Mouse (Mus musculus) small intestine, adult 10 weeks (tissue): ENCODE data around the gene Olfr139. TPM values are rescaled to one million over a fixed set of nuclear protein-coding genes. Genes with fewer than 3 reads are reported as not detected.

Experiments used
- polyA plus RNA-seq: library from polyadenylated mRNA; stranded (reverse); fragments of 350-450 nt; fragmentation: Illumina TruSeq; extraction: RNeasy Lipid Tissue Mini Kit (QIAGEN cat#74804); gene quantifications from one replicate; pipeline ENCODE4 v1.2.3, GENCODE M21; 2014; ENCODE audit warnings: low replicate concordance

Olfr139 gene
- polyA plus RNA-seq, result not detected

GRCm38 (mm10) chr11:74056451-74056850, at the start of gene Olfr139, which contains the start of gene Olfr399:
Olfr139 (minus strand) TSS chr11:74056551.
Olfr399 (minus strand) TSS chr11:74056615.

GRCm38 (mm10) chr11:74069655-74070054, 13.3 kb upstream of the Olfr139 start, which contains the start of gene Zfp616:
Zfp616 (plus strand) TSS chr11:74069955.

Other genes starting within 250 kb of the Olfr139 start
- gene Olfr392, start 239.5 kb downstream of the Olfr139 start, polyA plus RNA-seq, result not detected
- gene Olfr393, start 205.1 kb downstream of the Olfr139 start, polyA plus RNA-seq, result not detected
- gene Olfr394, start 165.8 kb downstream of the Olfr139 start, polyA plus RNA-seq, result not detected
- not detected for gene Olfr395, start 147.3 kb downstream of the Olfr139 start, polyA plus RNA-seq
- gene Olfr23, start 119.9 kb downstream of the Olfr139 start, polyA plus RNA-seq, result not detected
- not detected for gene Olfr397, start 95.7 kb downstream of the Olfr139 start, polyA plus RNA-seq
- gene Olfr398, start 66.1 kb downstream of the Olfr139 start, polyA plus RNA-seq, result not detected
- gene Olfr399, start 64 bp upstream of the Olfr139 start, polyA plus RNA-seq, result not detected
- gene Zfp616, start 13.4 kb upstream of the Olfr139 start, polyA plus RNA-seq, result not detected
- not detected for gene Olfr401, start 57.2 kb upstream of the Olfr139 start, polyA plus RNA-seq
- gene Olfr402, start 97.0 kb upstream of the Olfr139 start, polyA plus RNA-seq, result not detected
- not detected for gene Olfr403, start 129.7 kb upstream of the Olfr139 start, polyA plus RNA-seq
- gene Olfr43, start 154.8 kb upstream of the Olfr139 start, polyA plus RNA-seq, result not detected
- gene Olfr406, start 203.3 kb upstream of the Olfr139 start, polyA plus RNA-seq, result not detected
- gene Olfr59, start 227.2 kb upstream of the Olfr139 start, polyA plus RNA-seq, result not detected